Mouse (Mus musculus) urinary bladder, adult 2 months (tissue): ENCODE measurements around the gene Gapdhs. TPM values are rescaled to one million over a fixed set of nuclear protein-coding genes. Genes with fewer than 3 reads are reported as not detected.
"Not testable (repeated sequence)": the region's sequence is repeated elsewhere in the genome, so short reads cannot be mapped to it uniquely, and the experiment has no call there.

ENCODE experiments used
- DNase-seq: peaks from one replicate; pipeline ENCODE4 v3.0.0; 2022; ENCODE audit warnings: low spot score
- polyA plus RNA-seq: library from polyadenylated mRNA; depleted of rRNA; stranded (reverse); fragments of >200 nt; gene quantifications from 2 replicates; pipeline ENCODE4 v1.2.3, GENCODE M21; 2012; rRNA removed

The Gapdhs gene
- polyA plus RNA-seq: not detected in 2 replicates

- not testable (repeated sequence) for DNase-seq
These were observed at the start of gene Gapdhs for GRCm38 (mm10) chr7:30743617-30744016. Gapdhs (minus strand) TSS chr7:30743681.

DNA sequence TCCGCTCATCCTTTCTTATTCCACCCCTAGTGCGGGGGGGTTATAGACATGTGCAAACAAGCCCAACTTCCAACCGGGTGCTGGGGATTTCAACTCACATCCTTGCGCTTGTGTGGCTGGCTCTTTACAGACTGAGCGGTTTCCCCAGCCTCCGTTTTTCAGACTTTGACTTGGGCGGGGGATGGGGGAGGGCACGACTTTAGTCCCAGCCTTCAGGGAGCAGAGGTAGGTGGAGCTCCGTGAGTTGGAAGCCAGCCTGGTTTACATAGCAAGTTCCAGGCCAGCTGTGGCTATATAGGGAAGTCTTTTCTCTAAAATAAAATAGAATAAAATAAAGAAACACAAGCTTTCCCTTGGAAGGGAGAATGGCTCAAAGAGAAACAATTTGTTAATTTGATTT is 48.4 kb upstream of the Gapdhs start:
- no peak for DNase-seq

DNA sequence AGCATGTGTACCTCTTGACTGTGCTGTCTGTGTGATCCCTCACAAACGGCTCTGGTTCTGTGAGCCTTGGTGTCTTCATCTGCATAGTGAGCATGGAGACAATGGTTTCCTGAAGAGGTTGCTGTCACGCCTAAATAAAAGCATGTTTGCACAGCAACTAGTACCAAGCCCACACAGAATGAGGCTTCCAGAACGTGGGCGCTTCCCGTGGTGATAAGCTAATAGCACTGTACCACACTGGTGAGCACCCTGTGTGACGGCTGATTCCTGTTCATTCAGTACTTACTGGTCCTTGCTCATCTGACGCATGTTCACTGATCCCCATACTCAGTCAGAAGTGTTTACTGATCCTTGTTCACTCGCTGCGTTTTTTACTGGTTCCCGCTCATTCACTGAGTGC is 46.7 kb upstream of the Gapdhs start:
- DNase-seq: no peak

- no peak for DNase-seq
These were observed 44.0 kb upstream of the Gapdhs start, which contains the start of gene Krtdap for GRCm38 (mm10) chr7:30787377-30788022. Krtdap (plus strand) TSS chr7:30787896.

GRCm38 (mm10) chr7:30785721-30786546 is 42.5 kb upstream of the Gapdhs start:
- no peak for DNase-seq

- no peak for DNase-seq
These were observed 41.7 kb upstream of the Gapdhs start for GRCm38 (mm10) chr7:30785154-30785553.

- DNase-seq: no peak
These were observed 39.2 kb upstream of the Gapdhs start for GRCm38 (mm10) chr7:30782658-30783057.

GRCm38 (mm10) chr7:30781792-30782191 is 38.3 kb upstream of the Gapdhs start:
- DNase-seq: no peak

DNA sequence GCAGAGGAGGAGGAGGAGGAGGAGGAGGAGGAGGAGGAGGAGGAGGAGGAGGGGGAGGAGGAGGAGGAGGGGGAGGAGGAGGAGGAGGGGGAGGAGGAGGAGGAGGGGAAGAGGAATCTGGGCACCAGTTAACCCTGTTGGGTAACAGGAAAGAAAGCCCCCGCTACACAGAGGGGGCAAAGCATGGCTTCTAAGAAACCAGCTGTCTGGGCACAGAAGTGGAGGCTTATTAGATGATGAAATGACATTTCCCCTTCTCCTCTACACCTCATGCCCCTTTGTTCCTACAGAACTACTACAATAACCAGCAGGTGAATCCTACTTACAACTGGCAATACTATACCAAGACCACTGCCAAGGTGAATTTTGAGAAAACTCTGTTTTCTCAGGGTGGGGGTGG is 34.4 kb upstream of the Gapdhs start:
- DNase-seq: no peak

- DNase-seq: no peak
These were observed 33.6 kb upstream of the Gapdhs start for GRCm38 (mm10) chr7:30777081-30777579.

DNA sequence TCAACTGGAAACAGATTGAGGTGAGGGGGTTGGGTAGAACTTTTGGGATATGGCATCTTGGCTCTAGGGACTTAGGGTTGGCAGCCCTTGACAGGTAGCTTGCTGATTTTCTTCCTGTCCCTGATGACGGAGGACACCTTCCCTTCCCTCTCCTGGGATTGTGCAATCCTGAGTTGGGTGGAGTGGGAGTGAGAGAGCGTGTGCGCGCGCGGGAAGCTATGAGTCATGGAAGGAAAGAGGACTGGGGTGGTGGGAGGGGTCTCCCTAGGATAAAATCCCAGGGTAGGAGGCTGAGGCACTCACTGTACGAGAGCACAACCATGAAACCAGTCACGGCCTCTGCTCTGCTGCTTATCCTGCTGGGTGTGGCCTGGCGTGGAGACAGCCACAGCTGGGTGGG is 32.6 kb upstream of the Gapdhs start:
- DNase-seq: no peak

DNA sequence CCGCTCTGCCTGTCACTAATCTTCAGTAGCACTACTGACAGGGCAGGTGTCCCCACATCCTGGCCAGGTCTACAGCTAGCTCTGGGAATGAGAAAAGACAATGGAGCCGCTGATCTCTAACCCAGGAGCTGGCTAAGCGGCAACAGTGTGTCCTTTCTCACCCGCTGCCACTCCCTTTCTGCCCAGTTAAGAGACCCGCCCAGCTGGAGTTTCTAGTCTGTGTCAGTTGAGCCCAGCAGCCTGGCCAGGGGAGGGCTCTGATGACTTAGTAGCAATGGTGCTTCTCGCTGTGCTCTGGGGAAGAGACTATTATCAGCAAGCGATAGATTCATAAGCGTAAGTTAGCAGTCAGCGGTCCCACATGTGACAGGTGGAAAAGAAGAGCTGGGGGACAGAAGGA is 25.8 kb upstream of the Gapdhs start:
- DNase-seq: no peak

GRCm38 (mm10) chr7:30766408-30766807 is 22.9 kb upstream of the Gapdhs start:
- no peak for DNase-seq

DNA sequence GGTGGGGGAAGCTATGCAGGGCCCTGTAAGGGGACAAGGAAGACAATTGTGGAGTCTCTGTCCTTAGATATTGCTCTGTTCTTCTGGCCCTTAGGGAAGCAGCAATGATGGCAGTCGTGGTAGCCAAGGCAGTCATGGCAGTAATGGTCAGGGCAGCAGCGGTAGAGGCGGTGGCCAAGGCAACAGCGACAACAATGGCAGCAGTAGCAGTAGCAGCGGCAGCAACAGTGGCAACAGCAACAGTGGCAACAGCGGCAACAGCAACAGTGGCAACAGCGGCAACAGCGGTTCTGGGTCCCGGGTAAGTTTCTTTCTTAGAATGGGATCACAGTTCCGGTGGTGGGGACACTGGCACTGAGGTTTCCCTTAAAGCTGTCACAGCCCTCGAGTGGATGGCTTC is 21.7 kb upstream of the Gapdhs start:
- no peak for DNase-seq

DNA sequence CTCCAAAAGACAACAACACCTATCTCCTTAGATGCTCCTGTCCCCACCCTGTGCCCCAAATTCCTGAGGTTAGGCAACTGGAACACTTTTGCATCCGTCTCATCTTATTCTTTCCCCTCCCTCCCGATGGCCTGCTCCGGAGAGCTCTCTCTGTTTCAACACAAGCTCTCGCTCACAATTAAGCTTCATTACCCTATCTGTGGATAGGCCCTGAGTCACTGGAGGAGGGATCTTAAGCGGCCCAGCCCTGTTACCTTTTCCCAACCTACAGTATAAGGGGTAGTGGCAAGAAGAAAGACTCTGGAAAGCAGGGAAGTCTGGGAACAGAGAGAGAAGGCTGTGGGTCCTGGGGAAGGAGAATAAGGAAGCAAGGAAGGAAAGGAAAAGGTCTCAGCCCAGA is 20.0 kb upstream of the Gapdhs start, which contains the start of gene Dmkn:
Gene Dmkn (plus strand): TSS at position 301 of the 400 bp plus-strand sequence.
- DNase-seq: no peak

DNA sequence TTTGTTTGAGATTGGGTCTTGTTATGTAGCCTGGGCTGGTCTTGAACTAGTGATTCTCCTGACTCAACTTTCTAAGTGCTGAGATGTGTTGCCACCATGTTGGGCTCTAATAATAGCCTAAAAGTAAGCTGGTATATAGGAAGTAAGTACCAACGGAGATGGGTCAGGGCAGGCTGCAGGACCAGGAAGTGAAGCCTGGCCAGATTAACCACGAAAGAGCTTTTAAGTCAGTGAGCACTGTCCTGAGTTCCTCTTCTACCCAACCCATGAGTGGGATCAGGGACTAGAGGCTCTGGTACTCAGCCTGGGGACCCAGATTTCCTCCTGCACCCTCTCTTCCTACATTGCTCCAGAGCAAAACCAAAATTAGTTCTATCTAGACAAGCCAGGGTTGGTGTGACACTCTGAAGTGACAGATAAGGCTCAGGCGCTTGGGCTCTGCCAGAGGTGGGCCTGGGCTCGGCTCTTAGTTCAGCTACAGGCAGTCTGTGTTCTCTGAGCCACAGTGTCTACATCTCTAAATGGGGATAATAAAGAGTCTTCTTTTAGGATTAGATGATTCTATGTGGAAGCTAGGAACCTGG is 18.4 kb upstream of the Gapdhs start:
- DNase-seq: no peak

- no peak for DNase-seq
These were observed 15.4 kb upstream of the Gapdhs start for GRCm38 (mm10) chr7:30758853-30759252.

GRCm38 (mm10) chr7:30757001-30757400 is 13.5 kb upstream of the Gapdhs start:
- DNase-seq: no peak

GRCm38 (mm10) chr7:30751086-30751669 is 7.7 kb upstream of the Gapdhs start, which contains the start of gene Sbsn:
Sbsn (plus strand) TSS chr7:30751471.
- no peak for DNase-seq

GRCm38 (mm10) chr7:30749824-30750606 is 6.5 kb upstream of the Gapdhs start:
- DNase-seq: no peak

DNA sequence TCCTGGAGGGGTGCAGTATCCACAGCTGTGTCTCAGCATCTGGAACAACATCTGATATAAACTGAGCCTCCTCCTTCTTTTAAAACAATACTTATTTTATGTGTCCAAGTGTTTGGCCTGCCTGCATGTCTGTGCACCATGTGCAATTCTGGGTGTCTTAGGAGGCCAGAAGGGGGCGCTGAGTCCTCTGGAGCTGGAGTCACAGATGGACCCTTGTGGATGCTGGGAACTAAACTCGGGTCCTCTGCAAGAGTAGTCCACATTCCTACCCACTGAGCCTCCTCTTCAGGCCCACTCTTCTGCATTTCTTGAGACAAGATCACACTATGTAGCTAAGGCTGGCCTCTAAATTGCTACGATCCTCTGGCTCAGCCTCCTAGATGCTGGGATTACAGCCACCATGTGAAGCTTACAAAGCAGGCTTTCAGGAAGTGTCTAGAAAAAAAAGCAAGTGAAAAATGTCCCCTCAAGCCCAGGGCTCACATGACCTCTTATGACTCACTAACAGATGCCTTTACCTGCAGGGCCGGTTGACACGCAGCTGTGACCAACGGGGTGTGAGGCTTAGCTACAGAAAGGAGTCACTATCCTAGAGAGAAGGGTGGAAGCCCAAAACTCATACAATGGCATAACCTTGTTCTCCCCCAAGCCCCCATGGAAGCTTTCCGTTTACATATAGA is 4.2 kb upstream of the Gapdhs start:
- no peak for DNase-seq
